Mouse (Mus musculus) brain, adult 2 months (tissue): ENCODE measurements around the gene Slc7a11.

ENCODE experiments used
- DNase-seq: peaks from one replicate; pipeline ENCODE4 v3.0.0; 2011; ENCODE audit warnings: low read depth, low spot score

Gene Slc7a11

DNA sequence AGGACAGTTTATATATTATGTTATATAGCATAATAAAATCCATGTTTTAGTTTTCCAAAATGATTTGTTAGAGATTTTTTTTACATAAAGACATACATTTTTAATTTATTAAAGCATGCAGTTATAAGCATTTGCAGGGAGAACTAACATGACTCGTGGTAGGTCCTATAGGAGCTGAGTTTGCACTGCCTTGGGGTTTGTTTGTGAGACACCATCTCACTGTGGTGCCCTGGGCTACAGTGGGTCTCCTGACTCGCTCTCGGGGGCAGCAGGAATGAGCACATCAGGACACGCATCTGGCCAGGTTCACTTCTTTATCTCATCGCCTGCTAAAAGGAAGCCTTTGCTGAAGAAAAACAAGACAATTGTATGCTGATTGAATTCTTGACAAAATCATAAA lies 257.0 kb downstream of the Slc7a11 start:
- DNase-seq: no peak

DNA sequence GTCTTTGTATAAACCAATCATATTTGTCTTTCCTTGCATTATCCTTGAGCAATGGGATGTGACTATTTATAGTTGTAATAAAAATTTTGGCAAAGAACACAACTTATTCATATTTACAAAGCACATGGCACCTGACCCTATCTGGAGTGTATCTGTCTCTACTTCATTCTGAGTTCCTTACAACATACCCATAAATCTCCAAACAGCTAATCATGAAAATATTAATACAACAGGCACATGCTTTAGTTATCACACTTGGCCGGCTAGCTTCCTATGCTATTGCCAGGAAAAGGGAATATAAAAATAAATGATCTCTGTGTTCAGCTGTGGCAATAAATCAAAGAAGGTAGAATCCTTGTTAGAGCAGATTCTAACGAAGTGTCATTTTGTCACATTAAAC lies 257.5 kb downstream of the Slc7a11 start:
- DNase-seq: no peak

DNA sequence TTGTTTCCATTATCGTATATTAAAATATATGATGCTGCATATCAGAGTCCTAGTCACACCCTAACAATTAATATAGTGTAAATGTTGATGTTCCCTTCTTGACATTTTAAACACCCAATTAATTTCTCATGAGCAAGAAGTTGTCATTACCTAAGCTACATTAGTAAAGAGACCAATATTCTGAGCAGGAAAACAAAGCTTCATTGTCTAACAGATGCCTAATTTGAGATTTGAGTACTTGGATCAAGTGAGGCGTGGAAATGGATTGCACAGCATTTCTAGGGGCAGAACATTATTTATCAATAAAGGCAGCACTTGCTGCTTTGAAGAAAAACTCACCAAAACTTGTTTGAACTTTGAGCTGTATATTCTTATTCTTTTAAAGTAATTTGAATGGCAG lies 282.7 kb downstream of the Slc7a11 start:
- DNase-seq: no peak

DNA sequence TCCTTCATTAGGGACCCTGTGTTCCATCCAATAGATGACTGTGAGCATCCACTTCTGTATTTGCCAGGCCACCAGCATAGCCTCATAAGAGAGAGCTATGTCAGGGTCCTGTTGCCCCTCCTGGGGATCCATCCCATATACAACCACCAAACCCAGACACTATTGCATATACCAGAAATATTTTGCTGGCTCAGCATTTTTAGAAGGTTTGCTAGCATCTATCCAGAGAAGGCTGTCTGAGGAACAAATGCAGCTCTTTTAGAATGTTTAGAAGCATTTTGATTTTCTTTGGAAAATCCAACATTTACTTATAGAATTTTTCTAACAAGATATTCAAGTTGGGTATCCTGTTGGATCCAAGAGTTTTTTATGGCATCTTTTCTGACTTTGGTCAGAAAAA lies 299.3 kb downstream of the Slc7a11 start:
- DNase-seq: no peak

DNA sequence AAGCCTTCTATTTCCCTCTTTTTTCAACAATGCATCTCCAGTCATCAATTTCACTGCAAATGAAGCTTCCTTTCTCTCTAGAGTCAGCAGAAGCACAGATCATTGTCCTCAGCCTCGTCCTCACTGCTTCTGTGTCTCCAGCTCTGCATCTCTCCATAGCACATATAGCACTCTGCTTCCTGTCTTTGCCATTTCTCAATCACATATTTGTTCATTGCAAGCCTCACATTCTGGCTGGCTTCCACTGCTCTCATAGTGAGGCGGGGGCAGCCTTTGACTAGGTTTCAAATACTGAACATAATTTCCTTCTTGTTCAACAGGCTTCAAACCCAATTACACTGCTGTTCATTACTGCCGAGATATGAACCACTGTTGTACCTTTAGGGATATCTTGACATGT lies 305.1 kb downstream of the Slc7a11 start:
- no peak for DNase-seq

DNA sequence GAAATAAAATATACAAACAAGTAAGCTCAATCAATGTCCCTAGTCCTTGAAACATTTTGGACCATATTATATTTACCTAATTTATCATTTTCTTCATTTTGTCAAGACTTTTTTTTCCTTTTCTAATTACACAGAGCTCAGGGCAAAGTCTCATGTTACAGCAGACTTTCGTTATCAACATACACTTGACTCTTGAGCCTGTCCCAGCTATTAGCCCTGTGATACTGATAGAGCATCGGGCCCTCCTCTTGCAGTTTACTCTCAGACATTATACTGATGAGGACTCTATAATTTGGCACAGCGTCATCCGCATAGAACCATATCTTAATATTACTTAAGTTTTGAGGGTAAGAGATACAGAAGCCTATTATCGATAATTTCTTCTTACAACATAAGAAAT lies 311.2 kb downstream of the Slc7a11 start:
- no peak for DNase-seq

DNA sequence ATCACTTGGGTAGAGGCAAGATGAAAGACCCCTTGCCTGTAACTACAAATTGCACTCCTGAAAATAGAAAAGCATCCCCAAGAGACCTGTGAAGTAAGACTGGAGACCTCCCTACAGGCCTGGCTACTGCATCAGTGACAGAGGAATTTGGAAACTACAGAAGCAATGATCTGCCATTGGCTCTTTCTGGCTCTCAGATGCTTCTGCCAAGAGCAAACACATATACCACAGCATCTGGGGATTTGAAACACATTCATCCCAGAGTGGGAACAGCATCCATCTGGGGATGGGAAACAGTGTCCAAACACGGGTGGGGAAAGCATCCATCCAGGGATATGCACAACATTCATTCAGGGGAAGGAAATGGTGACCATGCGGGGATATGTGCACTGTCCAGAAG lies 313.1 kb downstream of the Slc7a11 start:
- no peak for DNase-seq

DNA sequence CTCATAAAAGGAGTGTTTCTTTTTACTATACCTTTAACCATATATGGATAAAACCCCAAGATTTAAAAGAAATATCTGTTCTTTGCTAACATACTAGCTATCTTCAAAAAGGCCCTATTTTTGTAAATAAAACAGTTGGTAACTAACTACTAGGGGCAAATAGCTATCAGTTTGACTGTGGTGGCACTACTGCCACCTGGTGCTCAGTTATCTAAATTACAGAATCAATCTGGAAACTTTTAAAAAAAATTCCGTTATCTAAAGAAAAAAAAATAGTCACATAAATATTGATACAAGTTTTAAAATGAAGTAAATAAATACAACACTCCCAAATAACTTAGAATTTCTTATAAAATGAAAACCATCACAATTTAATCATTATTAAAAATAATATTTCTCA lies 322.4 kb downstream of the Slc7a11 start:
- no peak for DNase-seq

DNA sequence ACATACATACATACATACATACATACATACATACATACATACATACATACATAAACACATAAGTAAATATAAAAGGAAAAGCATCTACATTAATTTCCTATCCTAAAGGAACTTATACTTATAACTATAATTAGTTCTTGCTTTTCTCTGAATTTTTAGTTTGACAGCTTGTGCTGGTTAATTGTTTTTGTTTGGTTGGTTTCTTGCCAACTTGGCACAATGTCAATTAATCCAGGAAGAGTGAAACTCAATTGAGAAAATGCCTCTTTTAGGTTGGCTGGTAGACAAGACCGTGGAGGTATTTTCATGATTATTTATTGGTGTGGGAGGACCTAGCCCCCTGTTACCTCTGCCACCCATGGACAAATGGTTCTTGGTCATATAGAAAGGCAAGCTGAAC lies 327.1 kb downstream of the Slc7a11 start:
- peak; percentile 22 for DNase-seq

DNA sequence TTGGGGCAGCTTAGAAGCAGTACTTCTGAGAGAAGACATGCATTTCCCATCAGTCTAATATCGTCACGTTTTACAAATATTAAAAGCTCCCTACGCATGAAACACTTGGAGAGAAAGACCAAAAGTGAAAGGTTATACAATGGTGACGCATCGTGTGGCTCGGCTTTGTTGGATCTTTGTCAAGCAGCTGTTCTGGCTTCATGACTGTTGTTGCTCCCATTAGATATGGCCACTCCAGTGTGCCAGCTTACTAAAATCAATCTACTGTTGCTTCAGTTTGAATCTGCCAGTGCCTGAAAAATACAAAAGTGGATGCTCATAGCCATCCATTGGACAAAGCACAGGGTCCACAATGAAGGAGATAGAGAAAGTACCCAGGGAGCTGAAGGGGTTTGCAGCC lies 337.9 kb downstream of the Slc7a11 start:
- DNase-seq: no peak

DNA sequence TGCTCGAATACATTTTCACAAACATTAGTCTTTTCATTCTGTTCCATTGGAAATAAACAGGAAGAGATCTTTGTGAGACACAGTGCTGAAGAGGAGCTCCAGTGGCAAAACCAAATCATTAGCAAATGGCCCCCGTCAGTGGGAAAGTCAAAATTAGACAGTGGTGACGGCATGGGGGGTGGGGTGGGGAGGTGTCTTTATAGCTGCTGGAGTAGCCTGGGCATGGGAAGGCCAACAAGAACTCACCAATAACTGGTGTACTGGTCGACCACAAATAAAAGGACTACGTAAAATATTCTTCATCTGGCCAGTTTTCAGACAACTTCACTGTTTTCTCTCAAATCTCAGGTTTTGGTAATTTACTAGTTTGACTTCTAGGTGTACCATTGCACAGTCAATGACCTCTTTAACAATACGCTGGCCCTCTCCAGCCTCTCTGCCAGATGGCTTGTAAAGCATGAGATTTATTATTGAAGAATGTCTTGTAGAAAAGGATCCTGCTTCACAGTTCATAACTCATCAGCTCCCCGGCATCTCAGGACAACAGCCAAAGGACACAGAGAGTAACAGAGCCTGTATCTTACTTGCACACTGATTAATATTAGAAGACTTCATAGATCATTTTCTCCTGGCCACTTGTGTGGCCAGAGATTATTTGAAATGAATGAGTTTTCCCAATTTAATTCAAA lies 348.9 kb downstream of the Slc7a11 start:
- DNase-seq: no peak

DNA sequence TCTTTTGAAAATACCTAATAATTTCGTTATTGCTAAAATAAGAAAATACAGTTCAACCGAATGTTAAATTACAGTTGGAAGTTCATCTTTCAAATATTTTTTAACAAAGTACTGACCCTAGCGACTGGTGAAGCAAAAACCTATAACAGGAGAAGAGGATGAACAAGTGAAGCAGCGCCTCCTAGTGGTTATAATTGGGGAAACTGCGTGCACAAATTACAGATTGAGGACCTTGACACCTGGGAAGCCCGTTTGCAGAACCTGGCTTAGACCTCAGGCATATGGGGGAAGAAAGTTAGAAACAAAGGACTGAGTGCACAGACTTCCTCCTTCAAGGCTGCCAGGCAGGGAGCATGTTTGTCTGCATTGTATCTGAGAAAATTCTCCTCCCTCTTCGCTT lies 366.4 kb downstream of the Slc7a11 start:
- DNase-seq: peak; percentile 69

DNA sequence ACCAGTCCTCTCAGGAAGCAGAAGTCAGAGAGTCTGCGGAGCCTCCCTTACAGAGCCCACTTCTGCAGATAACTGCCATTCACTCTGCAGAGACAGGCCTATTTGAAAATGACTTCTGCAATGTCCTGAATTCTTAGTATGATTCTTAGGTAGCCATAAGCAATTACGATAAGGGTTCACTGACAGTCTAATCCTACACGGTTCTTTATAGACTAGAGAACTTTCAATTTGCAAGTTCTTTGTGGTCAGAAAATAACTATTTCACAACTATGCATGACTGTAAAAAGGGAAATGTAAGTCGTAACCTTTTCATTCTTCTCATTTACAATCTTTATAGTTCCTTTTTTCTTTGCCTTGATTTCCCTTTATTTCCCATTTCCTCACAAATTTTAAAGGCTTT lies 380.0 kb downstream of the Slc7a11 start:
- no peak for DNase-seq

DNA sequence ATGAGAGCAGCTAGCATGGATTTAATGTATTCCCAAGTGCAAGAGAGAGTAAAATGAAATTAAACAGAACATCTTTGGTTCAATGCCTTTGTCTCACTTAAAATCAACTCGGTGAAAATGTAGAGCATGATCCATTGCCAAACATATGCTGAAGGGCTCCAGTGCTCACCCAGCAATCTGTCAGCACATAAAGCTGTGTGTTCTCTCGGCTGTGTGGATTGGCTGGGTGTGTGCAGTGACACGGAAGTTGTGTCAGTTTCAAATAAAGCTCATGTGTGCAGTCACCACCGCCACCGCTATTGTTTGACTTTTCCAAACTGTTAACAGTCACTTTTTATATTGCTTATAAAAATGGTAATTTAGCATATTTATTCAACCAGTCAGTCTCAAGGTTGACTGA lies 398.7 kb downstream of the Slc7a11 start:
- DNase-seq: peak; percentile 24

DNA sequence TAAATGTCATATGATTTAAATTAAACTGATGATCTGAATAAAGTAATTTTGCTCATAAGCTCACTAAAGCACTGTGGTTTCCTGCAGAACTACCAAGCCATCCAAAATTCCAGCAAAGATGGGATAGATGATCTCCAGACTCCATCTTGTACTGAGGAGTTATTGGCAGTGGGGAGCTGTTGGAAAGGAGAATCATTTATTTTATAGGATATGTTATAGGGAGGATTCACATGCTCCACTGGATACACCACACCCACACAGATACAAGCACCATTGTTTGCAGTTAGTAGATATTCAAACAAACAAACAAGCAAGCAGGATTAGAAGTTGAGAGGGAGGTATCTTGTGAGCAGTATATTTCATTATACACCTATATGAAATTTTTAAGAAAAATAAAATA lies 399.3 kb downstream of the Slc7a11 start:
- DNase-seq: no peak

DNA sequence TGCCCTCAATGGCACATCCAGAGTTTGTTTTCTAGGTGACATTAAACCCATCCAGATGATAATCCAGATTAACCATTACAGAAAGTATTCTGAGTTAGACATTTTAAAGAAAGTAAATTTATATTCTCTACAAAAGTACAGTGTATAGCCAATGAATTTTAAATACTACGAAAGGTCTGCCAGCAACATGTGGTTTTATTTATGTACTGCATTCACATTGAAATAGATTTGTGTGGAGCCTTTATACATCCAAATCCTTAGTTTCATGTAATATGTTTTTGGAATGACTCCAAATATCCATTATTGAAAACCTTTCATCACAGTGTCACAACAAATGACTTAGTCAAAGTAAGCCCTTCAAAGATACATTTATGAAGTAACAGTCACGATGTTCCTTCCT lies 402.3 kb downstream of the Slc7a11 start:
- no peak for DNase-seq

DNA sequence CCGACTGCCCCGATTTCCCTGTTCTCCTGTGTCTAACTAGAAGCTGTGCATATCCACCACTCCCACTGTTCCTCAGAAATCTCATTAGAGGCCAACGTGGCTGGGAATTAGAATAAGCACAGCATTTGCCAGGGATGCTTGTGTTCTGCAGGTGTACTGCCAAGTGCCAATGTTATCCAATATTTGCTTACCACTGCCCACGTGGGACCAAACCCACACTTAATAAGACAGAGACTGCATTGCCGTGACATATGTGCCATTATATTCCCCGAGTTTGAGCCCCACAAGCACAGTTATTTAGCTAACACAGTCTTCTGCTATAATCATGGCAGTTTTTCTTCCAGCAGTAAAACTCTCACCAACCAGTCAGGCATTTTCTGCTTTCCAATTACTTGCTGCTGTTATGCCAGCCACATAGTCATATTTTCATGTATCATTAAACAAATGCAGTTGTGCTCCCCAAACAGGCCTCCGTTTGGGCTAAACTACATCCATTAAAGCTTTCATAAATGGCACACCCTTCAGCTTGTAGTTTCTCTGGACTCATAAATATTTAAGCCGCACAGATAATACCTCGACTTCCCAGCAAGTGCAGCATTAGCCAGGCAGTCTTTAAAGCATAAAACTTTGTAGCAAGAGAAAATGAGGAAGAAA lies 407.4 kb downstream of the Slc7a11 start:
- DNase-seq: peak; percentile 7

DNA sequence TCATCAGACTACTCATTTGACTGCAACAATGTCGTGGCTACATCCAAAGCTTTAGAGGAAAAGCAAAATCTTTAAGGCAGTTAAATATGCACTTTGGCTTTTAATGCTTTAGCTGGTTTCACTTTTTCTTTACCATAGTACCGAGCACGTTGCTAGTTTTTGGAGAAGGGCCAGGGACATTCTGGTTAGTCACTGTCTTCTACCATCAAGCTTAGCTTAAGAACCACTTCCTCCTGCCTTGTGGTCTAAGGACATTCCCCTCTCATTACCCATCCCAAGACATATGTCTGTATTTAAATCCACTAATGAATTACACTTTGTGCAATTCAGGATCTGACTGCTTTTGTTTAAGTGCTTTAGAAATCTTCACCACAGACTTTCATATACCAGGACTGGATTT lies 410.1 kb downstream of the Slc7a11 start:
- DNase-seq: no peak

DNA sequence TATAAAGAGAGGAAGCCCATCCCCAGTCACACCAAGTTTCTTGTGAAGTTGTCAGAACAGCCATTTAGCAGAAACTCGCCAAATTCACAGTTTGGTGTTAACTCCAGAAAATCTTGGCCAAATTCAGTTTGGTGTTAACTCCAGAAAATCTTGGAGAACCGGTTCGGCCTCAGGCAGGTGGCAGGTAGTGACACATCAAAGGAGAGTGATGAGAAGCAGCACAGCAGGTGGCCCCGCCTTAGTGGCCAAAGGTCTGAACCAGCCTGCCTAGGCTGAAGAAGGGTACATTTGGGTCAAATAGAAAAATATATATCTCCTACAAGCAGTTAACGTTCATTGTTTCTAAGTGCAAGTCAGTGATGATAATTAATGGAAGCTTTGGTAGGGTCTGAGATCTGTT lies 417.4 kb downstream of the Slc7a11 start:
- DNase-seq: no peak

DNA sequence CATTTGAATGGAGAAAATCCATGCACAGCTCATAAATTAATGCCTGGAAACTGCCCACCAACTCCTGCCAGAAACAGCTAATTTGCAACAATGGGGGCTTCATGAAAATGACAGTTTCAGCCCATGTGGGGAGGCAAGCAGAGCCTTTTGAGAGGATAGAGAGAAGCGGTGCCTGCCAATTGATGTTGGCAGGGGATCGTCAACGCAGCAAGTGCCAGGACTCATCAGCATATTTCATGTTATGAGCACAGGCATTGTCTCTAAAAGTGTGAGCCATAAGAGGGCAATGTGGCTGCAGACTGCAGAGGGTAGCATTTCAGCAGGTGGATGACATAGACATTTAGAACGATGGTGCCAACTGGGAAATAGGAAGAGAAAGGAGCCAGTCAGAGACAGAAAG lies 429.0 kb downstream of the Slc7a11 start:
- peak; percentile 72 for DNase-seq

DNA sequence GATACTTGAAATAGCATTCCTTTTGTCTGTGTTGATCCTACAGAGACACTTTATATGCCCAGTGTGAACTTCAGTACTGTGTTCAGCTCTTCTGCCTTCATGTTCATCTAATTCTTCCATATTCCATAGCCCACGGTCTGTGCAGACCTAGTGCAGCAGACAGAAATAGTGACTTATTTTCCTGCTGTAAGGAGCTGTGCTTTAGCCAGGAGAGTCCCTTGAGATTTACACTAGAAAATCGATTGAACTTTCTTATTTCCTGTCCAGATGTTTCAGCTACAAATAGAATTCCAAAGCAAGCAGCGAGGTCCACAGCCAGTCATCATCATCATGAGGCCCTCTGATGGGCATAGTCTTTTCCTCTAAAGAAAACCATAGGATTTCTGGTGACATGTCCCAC lies 431.4 kb downstream of the Slc7a11 start:
- DNase-seq: no peak

DNA sequence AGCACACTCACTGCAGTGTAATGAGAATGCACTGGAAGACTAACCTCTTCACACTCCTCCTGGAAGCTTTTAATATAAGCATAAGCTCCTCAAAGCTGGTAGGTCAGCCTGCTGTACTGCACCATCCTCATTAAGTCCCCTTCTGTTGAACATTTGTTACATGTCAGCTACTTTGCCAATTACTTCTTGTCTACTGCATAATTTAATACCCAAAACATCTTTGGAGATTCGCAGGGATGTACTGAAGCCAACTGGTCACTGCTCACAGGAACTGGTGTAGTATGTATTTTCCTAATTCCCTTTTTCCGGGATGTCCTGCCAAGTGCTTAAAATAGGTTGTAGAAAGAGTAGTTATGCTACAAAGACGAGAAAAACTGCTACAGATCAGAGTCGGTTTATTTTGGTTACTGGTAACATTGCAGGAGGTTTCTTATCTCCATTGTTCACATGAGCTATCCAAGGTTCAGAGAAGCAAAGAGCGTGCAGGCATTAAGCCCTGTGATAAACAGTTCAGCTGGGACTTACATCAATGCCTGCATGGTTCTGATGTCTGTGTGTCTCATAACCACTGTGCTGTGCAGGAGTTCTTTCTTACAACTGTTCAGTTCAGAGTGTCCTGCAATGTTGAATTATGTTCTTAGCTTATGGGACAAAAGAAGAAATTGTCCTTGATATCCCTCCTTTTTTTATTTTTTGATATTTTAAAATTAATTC lies 439.3 kb downstream of the Slc7a11 start:
- DNase-seq: no peak

DNA sequence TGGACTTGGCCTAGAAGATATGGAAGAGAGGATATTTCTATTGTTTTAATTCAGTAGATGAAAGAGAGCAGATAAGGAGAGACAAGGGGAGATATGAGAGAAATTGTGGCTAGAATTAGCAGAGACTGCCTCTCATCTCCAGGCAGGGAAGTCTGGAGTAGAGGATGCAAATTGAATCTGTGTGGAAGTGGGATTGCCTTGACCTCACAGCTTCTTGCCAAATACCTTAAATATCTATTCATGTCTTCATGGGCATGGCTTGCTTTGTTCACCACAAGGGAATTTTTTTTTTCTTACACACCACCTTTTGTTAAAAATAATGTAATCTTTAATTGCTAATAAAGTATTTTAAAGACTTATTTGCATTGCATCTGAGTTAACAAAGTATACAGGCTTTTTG lies 441.3 kb downstream of the Slc7a11 start:
- no peak for DNase-seq
